Mouse (Mus musculus): ENCODE data around the gene Ints14. TPM values are rescaled to one million over a fixed set of nuclear protein-coding genes. Genes with fewer than 3 reads are reported as not detected.
A peak's percentile ranks its signal among the peaks of the same experiment; 100 is the strongest.

The Ints14 gene
- polyA plus RNA-seq (2015; fragmentation: Nextera tagmentation; extraction: Ambion mirVana): 53.2 and 55.8 TPM in 2 replicates

DNA sequence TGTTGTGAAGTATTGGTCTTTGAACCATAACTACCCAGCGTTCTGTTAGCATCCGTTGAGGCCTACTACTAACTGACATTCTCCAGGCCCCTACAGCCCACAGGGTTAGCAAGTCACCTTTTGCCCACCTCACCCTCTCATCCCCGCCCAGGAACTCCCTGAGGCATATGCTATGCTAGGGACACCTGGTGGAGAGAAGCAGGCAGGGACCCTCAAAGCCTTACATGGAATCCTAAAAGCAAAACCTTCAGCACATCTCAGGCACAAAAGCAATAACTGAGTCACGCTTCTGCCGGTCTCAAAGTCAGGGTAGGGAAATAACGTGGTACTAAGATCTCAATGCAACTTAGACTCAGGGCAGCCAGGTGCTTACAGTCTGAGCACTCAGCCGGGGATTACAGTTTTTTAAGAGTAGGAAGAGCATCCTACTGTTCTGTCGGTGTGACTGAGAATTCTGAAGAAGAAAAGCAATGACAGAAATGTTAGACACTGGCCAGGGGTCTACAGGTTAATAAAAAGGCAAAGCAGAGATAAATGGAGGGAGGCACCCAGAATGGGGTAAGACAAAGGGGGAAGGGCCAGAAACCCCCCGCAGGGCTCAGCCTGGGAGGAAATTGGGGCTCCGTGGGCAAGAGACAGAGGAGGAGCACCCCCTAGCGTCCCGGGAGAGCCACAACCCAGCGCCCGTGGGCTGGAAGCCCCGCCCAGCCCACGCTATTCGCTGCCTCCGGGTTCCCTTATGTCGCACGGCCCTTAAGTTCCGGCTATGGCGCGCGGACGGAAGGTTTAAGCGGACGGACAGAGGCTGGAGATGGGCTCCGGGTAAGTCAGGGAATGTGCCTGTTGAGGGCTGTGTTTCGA, at the start of gene Ints14:
TSS of gene Ints14 (plus strand) at position 789 of the 861 bp plus-strand sequence.
- peaks cover 11% of the 10 kb centered on the region for H3K4me1 ChIP-seq (replicated peaks; ENCODE audit: control insufficient read depth, insufficient read depth, low read length)
- no peaks in the 10 kb centered on the region for H3K27me3 ChIP-seq (ENCODE audit: control insufficient read depth, insufficient read depth, low read depth, low read length)
- no peaks in the 10 kb centered on the region for H3K9me3 ChIP-seq (ENCODE audit: control insufficient read depth, low read length)
- H3K9ac ChIP-seq (ENCODE audit: low read length): peak within 1 kb of the TSS; percentile 91
- H3K36me3 ChIP-seq (ENCODE audit: control insufficient read depth, insufficient read depth, low read length): peaks cover 13% of the 10 kb centered on the region
- H3K27ac ChIP-seq (ENCODE audit: low read length): peak within 1 kb of the TSS; percentile 88
- peak within 1 kb of the TSS; percentile 71 for H3K4me2 ChIP-seq (ENCODE audit: low read depth, low read length)
- H3K4me3 ChIP-seq (ENCODE audit: low read length): peak within 1 kb of the TSS; percentile 76
- ATAC-seq (ENCODE audit: low read depth): peak; percentile 99
- 4% methylated on average over 29 of the region's 29 CpGs for WGBS

DNA sequence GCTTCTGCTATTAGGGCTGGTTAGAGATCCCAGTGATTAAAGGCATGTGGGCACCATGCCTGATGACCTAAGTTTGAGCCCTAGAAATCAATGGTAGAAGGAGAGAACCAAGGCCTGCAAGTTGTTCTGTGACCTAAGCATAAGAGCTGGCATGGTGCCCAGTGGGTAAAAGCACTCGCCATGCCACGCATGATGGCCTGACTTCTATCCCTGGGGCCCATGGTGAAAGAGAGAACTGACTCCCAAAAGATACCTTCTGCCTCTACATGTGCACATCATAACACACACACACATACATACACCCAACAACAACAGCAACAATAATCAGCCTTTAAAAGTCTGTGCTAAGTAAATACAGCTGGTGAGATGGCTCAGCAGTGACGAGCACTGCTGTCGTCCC, 47.3 kb upstream of the Ints14 start:
- Histone ChIP-seq H3K9me3 (ENCODE audit: control insufficient read depth, low read length) (no peaks in the 10 kb centered on the region), H3K27me3 (ENCODE audit: control insufficient read depth, insufficient read depth, low read depth, low read length) (no peaks in the 10 kb centered on the region), H3K4me1 (replicated peaks; ENCODE audit: control insufficient read depth, insufficient read depth, low read length) (no peaks in the 10 kb centered on the region), H3K36me3 (ENCODE audit: control insufficient read depth, insufficient read depth, low read length) (peaks cover 5% of the 10 kb centered on the region; the same call in 1 of the 2 replicates), H3K9ac (ENCODE audit: low read length) (no peak overlapping the region), H3K4me3 (ENCODE audit: low read length) (no peak overlapping the region), H3K27ac (ENCODE audit: low read length) (no peak overlapping the region), H3K4me2 (ENCODE audit: low read depth, low read length) (no peak overlapping the region)
- 89% methylated on average over 4 of the region's 4 CpGs for WGBS
- no peak for ATAC-seq (ENCODE audit: low read depth)

DNA sequence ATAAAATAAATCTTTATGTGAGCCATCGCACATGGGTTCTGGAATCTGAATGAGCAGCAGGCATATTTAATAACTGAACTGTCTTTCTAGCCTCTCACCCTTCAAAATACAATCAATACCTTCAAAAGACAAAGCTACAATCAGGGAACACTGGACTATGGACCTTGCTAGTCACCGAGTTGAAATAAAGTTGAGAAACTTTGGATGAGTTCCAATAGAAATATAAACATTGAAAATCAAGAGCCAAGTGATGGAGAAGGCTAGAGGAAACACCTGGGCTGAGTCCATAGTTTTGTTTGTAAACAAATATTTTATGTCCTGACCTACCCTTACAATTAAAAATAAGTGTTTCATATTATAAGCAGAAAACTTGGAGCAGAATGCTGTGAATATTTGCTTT, 46.7 kb upstream of the Ints14 start:
- no peaks in the 10 kb centered on the region for H3K9me3 ChIP-seq (ENCODE audit: control insufficient read depth, low read length)
- 0 out of 2 replicates have a peak, but pooled peaks cover 2% of the 10 kb centered on the region for H3K4me1 ChIP-seq (replicated peaks; ENCODE audit: control insufficient read depth, insufficient read depth, low read length)
- ATAC-seq (ENCODE audit: low read depth): no peak
- peaks cover 5% of the 10 kb centered on the region; the same call in 1 of the 2 replicates for H3K36me3 ChIP-seq (ENCODE audit: control insufficient read depth, insufficient read depth, low read length)
- H3K27ac ChIP-seq (ENCODE audit: low read length): no peak overlapping the region
- H3K9ac ChIP-seq (ENCODE audit: low read length): no peak overlapping the region
- H3K4me2 ChIP-seq (ENCODE audit: low read depth, low read length): no peak overlapping the region
- no peaks in the 10 kb centered on the region for H3K27me3 ChIP-seq (ENCODE audit: control insufficient read depth, insufficient read depth, low read depth, low read length)
- no peak overlapping the region for H3K4me3 ChIP-seq (ENCODE audit: low read length)
- 57% methylated on average over 2 of the region's 2 CpGs for WGBS

DNA sequence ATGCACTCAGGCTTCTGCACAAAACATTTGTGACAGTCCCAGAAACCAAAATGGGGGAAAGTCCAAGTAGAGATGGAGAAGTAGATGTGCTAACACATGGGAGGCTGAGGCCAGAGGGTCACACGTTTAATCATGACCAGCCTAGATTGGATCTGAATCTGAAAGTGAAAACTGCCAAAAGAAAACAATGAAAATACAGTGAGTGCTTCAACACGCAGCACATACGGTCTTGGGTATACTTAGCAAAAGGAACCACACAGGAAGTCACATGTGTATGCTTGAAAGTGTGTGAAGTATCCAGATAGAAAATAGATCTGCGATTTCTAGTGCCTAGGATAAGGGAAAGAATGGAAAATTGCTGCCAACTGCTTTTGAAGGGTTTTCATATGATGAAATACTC, 46.1 kb upstream of the Ints14 start:
- Histone ChIP-seq H3K36me3 (ENCODE audit: control insufficient read depth, insufficient read depth, low read length) (peaks cover 5% of the 10 kb centered on the region; the same call in 1 of the 2 replicates), H3K9me3 (ENCODE audit: control insufficient read depth, low read length) (no peaks in the 10 kb centered on the region), H3K4me1 (replicated peaks; ENCODE audit: control insufficient read depth, insufficient read depth, low read length) (0 out of 2 replicates have a peak, but pooled peaks cover 2% of the 10 kb centered on the region), H3K9ac (ENCODE audit: low read length) (no peak overlapping the region), H3K27ac (ENCODE audit: low read length) (no peak overlapping the region), H3K4me2 (ENCODE audit: low read depth, low read length) (no peak overlapping the region), H3K4me3 (ENCODE audit: low read length) (no peak overlapping the region), H3K27me3 (ENCODE audit: control insufficient read depth, insufficient read depth, low read depth, low read length) (no peaks in the 10 kb centered on the region)
- ATAC-seq (ENCODE audit: low read depth): no peak
- WGBS: 54% methylated on average over 4 of the region's 4 CpGs

DNA sequence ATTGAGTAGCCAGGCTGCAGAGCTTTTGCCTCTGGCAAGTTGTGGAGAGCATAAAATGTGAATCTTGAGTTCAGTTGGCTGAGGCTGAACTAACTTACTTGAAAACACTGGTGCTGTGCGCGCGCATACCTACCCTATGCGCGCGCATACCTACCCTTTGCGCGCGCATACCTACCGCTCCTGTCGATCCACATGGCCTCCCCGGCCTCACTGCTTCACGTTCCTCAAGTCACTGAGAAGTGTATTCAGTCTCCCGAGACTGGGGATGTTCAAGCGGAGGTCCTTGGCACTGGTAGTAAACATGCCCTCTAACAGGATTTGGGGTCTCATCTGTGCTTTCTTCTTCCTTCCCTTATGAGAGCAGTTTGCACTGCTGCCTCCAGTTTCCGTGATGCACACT, 42.1 kb upstream of the Ints14 start:
- ATAC-seq (ENCODE audit: low read depth): peak; percentile 51; the same call in 1 of the 2 replicates
- H3K9ac ChIP-seq (ENCODE audit: low read length): peak overlapping the region; percentile 52
- peak overlapping the region; percentile 47 for H3K4me3 ChIP-seq (ENCODE audit: low read length)
- 0 out of 2 replicates have a peak, but pooled peaks cover 1% of the 10 kb centered on the region for H3K36me3 ChIP-seq (ENCODE audit: control insufficient read depth, insufficient read depth, low read length)
- H3K9me3 ChIP-seq (ENCODE audit: control insufficient read depth, low read length): no peaks in the 10 kb centered on the region
- peak overlapping the region; percentile 30; the same call in 1 of the 2 replicates for H3K27ac ChIP-seq (ENCODE audit: low read length)
- H3K4me2 ChIP-seq (ENCODE audit: low read depth, low read length): peak overlapping the region; percentile 55
- H3K27me3 ChIP-seq (ENCODE audit: control insufficient read depth, insufficient read depth, low read depth, low read length): no peaks in the 10 kb centered on the region
- WGBS: 33% methylated on average over 16 of the region's 16 CpGs
- H3K4me1 ChIP-seq (replicated peaks; ENCODE audit: control insufficient read depth, insufficient read depth, low read length): 0 out of 2 replicates have a peak, but pooled peaks cover 2% of the 10 kb centered on the region

DNA sequence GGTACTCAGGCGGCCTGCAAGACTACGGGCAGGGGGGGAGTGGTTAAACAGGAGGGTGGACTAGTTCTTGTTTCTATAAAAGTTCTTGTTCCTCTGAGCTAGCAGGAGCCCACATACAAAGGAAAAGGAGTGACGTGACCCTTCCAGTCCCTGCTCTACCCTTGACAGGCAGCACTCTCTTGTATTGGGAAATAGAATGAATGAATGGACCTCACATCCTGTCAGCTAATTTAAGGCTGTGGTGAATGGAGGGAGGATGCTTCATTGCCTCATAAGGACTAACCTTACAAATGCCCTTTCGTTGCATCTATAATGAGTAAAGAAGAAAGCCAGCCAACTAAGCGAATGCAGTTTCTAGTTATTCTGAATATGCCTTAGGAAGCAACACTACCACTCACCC, 34.9 kb upstream of the Ints14 start:
- Histone ChIP-seq H3K27me3 (ENCODE audit: control insufficient read depth, insufficient read depth, low read depth, low read length) (no peaks in the 10 kb centered on the region), H3K9me3 (ENCODE audit: control insufficient read depth, low read length) (no peaks in the 10 kb centered on the region), H3K4me3 (ENCODE audit: low read length) (no peak overlapping the region), H3K9ac (ENCODE audit: low read length) (no peak overlapping the region), H3K36me3 (ENCODE audit: control insufficient read depth, insufficient read depth, low read length) (no peaks in the 10 kb centered on the region), H3K4me1 (replicated peaks; ENCODE audit: control insufficient read depth, insufficient read depth, low read length) (peaks cover 11% of the 10 kb centered on the region), H3K27ac (ENCODE audit: low read length) (peak overlapping the region; percentile 68; the same call in 1 of the 2 replicates), H3K4me2 (ENCODE audit: low read depth, low read length) (no peak overlapping the region)
- WGBS: 60% methylated on average over 5 of the region's 5 CpGs
- peak; percentile 51; the same call in 1 of the 2 replicates for ATAC-seq (ENCODE audit: low read depth)

DNA sequence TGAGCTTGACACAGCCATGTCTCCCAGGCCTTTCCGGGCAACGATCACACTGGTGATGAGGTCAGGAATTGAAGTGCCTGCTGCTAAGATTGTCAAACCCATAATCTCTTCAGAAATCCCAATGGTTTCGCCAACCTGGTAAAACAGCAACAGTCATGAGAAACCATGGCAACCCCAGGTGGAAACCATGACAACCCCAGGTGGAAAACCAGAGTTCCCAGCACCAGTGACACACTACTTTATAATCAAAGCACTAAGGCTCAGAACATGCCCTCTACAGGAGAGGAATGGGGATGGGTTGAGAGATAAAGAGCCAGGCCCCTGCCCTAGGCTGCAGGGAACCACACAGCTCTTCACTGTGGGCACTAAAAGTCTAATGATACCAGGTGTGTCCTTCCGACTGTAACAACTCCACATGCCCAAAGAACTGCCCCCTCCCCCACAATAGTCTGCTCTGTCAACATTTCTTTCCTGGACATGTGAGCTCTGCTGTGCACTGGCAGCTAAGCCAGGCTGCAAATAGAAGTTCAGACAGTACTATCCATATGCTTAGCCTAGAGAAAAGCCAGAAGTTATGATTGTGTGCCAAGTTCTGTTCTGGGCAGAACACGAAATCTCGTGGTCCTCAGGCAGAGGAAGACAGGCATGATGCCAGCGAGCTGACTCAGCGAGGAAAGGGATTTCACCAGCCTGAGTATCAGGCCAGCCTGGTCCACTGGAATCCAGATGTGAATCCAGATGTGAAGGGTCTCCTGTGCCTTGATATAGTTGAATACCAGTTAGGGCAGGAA, 34.3 kb upstream of the Ints14 start:
- no peaks in the 10 kb centered on the region for H3K36me3 ChIP-seq (ENCODE audit: control insufficient read depth, insufficient read depth, low read length)
- peaks cover 11% of the 10 kb centered on the region for H3K4me1 ChIP-seq (replicated peaks; ENCODE audit: control insufficient read depth, insufficient read depth, low read length)
- H3K27me3 ChIP-seq (ENCODE audit: control insufficient read depth, insufficient read depth, low read depth, low read length): no peaks in the 10 kb centered on the region
- peak; percentile 76 for ATAC-seq (ENCODE audit: low read depth)
- H3K4me2 ChIP-seq (ENCODE audit: low read depth, low read length): no peak overlapping the region
- WGBS: 48% methylated on average over 8 of the region's 8 CpGs
- H3K9ac ChIP-seq (ENCODE audit: low read length): peak overlapping the region; percentile 4; the same call in 1 of the 2 replicates
- no peak overlapping the region for H3K4me3 ChIP-seq (ENCODE audit: low read length)
- H3K27ac ChIP-seq (ENCODE audit: low read length): peak overlapping the region; percentile 68
- no peaks in the 10 kb centered on the region for H3K9me3 ChIP-seq (ENCODE audit: control insufficient read depth, low read length)

DNA sequence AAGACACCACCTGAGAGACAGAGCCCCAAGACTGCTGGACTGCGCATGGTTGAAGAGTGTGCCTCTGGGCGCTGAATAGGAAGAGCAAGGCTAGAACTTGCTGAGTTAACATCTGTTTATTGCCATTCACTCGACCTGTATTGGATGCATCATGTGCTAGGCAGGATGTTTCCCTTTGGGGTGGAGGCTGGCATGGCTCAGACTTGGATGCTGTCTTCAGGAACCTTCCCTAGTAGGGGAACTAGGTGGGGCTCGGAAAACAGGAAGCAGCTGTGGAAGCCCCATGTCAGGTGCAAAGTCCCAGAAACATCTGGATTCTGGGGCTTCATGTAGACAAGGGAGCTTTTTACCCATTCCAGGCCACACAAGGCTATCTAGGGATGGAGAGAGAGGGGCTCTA, 30.4 kb upstream of the Ints14 start:
- no peaks in the 10 kb centered on the region for H3K9me3 ChIP-seq (ENCODE audit: control insufficient read depth, low read length)
- H3K9ac ChIP-seq (ENCODE audit: low read length): no peak overlapping the region
- no peaks in the 10 kb centered on the region for H3K27me3 ChIP-seq (ENCODE audit: control insufficient read depth, insufficient read depth, low read depth, low read length)
- no peak overlapping the region for H3K4me2 ChIP-seq (ENCODE audit: low read depth, low read length)
- no peak for ATAC-seq (ENCODE audit: low read depth)
- no peak overlapping the region for H3K4me3 ChIP-seq (ENCODE audit: low read length)
- WGBS: 65% methylated on average over 4 of the region's 4 CpGs
- no peaks in the 10 kb centered on the region for H3K36me3 ChIP-seq (ENCODE audit: control insufficient read depth, insufficient read depth, low read length)
- no peak overlapping the region for H3K27ac ChIP-seq (ENCODE audit: low read length)
- H3K4me1 ChIP-seq (replicated peaks; ENCODE audit: control insufficient read depth, insufficient read depth, low read length): peaks cover 13% of the 10 kb centered on the region

Measured in lung, embryonic 16.5 days (tissue).